Mouse (Mus musculus) heart, embryonic 16.5 days (tissue): ENCODE data around the gene Asb18. TPM values are rescaled to one million over a fixed set of nuclear protein-coding genes. Genes with fewer than 3 reads are reported as not detected.

Source experiments
- ATAC-seq: fragments of 200-750 bp; cut with Nextera tagmentation; replicated peaks from 2 replicates; pipeline ENCODE4 v1.8.0; 2017; ENCODE audit warnings: moderate number of reproducible peaks; ENCODE audit not compliant: insufficient read depth, low FRiP score; ENCODE audit errors: extremely low read depth
- H3K27ac ChIP-seq: fragments of 300-500 bp; sonication (generic); 2 replicates; pipeline ENCODE4 v1.5.1; 2014; ENCODE audit warnings: mild to moderate bottlenecking, low read length, control low read depth, moderate library complexity
- H3K27me3 ChIP-seq: fragments of 300-500 bp; sonication (generic); 2 replicates; pipeline ENCODE4 v1.6.1; 2014; ENCODE audit warnings: low read length, mixed read lengths; ENCODE audit not compliant: control insufficient read depth, insufficient read depth
- H3K36me3 ChIP-seq: fragments of 300-500 bp; sonication (generic); 2 replicates; pipeline ENCODE4 v1.6.1; 2014; ENCODE audit not compliant: control insufficient read depth, insufficient read depth
- H3K4me1 ChIP-seq: fragments of 300-500 bp; sonication (generic); 2 replicates; pipeline ENCODE4 v1.6.1; 2014; ENCODE audit warnings: low read length, mixed read lengths; ENCODE audit not compliant: control insufficient read depth, insufficient read depth
- H3K4me2 ChIP-seq: fragments of 300-500 bp; sonication (generic); 2 replicates; pipeline ENCODE4 v1.6.1; 2014; ENCODE audit warnings: low read depth, mild to moderate bottlenecking, control low read depth, low read length
- H3K4me3 ChIP-seq: fragments of 300-500 bp; sonication (generic); 2 replicates; pipeline ENCODE4 v1.5.1; 2014; ENCODE audit warnings: mild to moderate bottlenecking, control low read depth, low read length
- H3K9ac ChIP-seq: fragments of 300-500 bp; sonication (generic); 2 replicates; pipeline ENCODE4 v1.6.1; 2014; ENCODE audit warnings: low read length, control low read depth
- H3K9me3 ChIP-seq: fragments of 300-500 bp; sonication (generic); replicated peaks from 2 replicates; pipeline ENCODE4 v1.6.1; 2016; ENCODE audit warnings: low read length; ENCODE audit not compliant: control insufficient read depth
- WGBS: fragments of 180-500 bp; shearing (Covaris S2); extraction: QIAGEN DNeasy Blood & Tissue Kit; methylation state at CpG from one replicate; pipeline ENCODE4 v1.1.7; 2014; 5-methylcytosine and 5-hydroxymethylcytosine counted together
- polyA plus RNA-seq: library from polyadenylated mRNA; unstranded; fragments of >200 nt; fragmentation: Nextera tagmentation; extraction: Ambion mirVana; gene quantifications from 2 replicates; pipeline ENCODE4 v1.2.1, GENCODE M21; 2015

The Asb18 gene
- polyA plus RNA-seq, 1 experiment from 2014 or later, result 0.79 TPM

- WGBS, result 86% methylated on average over 8 of the region's 8 CpGs
- H3K27me3 ChIP-seq, result no peaks in the 10 kb centered on the region; the same call in 1 of the 2 replicates
- H3K36me3 ChIP-seq, result no peaks in the 10 kb centered on the region
- no peak overlapping the region for H3K4me3 ChIP-seq
- H3K9ac ChIP-seq, result no peak overlapping the region
- peaks cover 6% of the 10 kb centered on the region; the same call in 1 of the 2 replicates for H3K9me3 ChIP-seq
- no peaks in the 10 kb centered on the region for H3K4me1 ChIP-seq
- H3K27ac ChIP-seq, result no peak overlapping the region
- no peak overlapping the region for H3K4me2 ChIP-seq
- no peak for ATAC-seq
Observed at GRCm38 (mm10) chr1:89909796-89910195, 104.7 kb downstream of the Asb18 start.

- no peak overlapping the region for H3K9ac ChIP-seq
- no peak overlapping the region for H3K27ac ChIP-seq
- no peaks in the 10 kb centered on the region for H3K36me3 ChIP-seq
- H3K27me3 ChIP-seq, result no peaks in the 10 kb centered on the region
- no peak overlapping the region for H3K4me2 ChIP-seq
- H3K9me3 ChIP-seq, result peaks cover 6% of the 10 kb centered on the region; the same call in 1 of the 2 replicates
- no peak overlapping the region for H3K4me3 ChIP-seq
- WGBS, result 69% methylated on average over 1 of the region's 1 CpGs
- H3K4me1 ChIP-seq, result no peaks in the 10 kb centered on the region
- no peak for ATAC-seq
Observed at GRCm38 (mm10) chr1:89902641-89903040, 111.8 kb downstream of the Asb18 start.

- 90% methylated on average over 2 of the region's 2 CpGs for WGBS
- Histone ChIP-seq H3K4me2 (no peak overlapping the region), H3K27ac (no peak overlapping the region), H3K27me3 (no peaks in the 10 kb centered on the region), H3K4me3 (no peak overlapping the region), H3K9me3 (peaks cover 6% of the 10 kb centered on the region; the same call in 1 of the 2 replicates), H3K9ac (no peak overlapping the region), H3K4me1 (no peaks in the 10 kb centered on the region), H3K36me3 (no peaks in the 10 kb centered on the region)
- no peak for ATAC-seq
Observed at GRCm38 (mm10) chr1:89902236-89902635, 112.2 kb downstream of the Asb18 start.

GRCm38 (mm10) chr1:89901381-89901780, 113.1 kb downstream of the Asb18 start:
- 71% methylated on average over 4 of the region's 4 CpGs for WGBS
- Histone ChIP-seq H3K27me3 (no peaks in the 10 kb centered on the region), H3K4me3 (no peak overlapping the region), H3K4me1 (no peaks in the 10 kb centered on the region), H3K9me3 (peaks cover 5% of the 10 kb centered on the region; the same call in 1 of the 2 replicates), H3K27ac (no peak overlapping the region), H3K36me3 (no peaks in the 10 kb centered on the region), H3K9ac (no peak overlapping the region), H3K4me2 (no peak overlapping the region)
- no peak for ATAC-seq

Other genes starting within 250 kb of the Asb18 start
- not detected in 2 replicates for gene Gbx2, start 83.5 kb downstream of the Asb18 start, polyA plus RNA-seq
- 0.16 and 0.37 TPM in 2 replicates for gene Iqca, start 138.7 kb upstream of the Asb18 start, polyA plus RNA-seq
- gene Ackr3, start 189.3 kb upstream of the Asb18 start, polyA plus RNA-seq, result 23.8 and 27.0 TPM in 2 replicates